Mouse (Mus musculus): ENCODE data around the gene Trit1.
"Not testable (repeated sequence)": the region's sequence is repeated elsewhere in the genome, so short reads cannot be mapped to it uniquely, and the experiment has no call there.

Gene Trit1

DNA sequence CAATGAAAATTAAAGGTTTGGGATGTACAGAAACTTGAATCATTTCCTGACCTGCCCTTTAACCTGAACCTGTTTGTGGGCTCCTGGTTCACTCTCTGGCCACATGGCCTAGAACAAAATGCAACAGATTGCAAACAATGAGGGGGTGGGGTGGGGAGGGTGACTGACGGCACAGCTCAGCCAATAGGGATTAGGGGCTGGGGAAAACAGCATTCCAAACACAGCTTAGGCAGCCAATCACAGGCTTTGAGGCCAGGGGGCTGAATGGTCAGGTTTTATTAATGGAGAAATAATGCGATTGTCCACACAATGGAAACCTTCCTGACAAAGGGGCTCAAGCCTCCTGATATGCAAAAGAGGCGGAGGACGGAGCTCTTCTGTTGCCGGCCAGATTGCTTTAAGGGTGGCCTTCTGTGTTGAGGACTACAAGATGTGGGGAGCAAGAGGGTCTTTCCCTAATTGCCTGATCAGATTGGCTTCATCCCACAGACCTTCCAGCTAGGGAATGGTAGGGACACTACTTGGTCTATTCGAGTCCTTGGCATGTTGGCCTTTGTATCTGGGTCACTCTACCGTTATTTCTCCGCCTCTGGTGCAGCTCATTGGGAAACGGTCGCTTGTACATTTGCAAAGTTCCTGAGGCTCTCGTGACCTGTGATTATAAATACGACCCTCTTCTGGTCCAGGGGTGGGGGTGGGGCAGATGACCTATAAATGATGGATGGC lies 17.7 kb upstream of the Trit1 start:
- DNase-seq: no peak

GRCm38 (mm10) chr4:122999263-122999691 lies 17.1 kb upstream of the Trit1 start:
- no peak for DNase-seq

DNA sequence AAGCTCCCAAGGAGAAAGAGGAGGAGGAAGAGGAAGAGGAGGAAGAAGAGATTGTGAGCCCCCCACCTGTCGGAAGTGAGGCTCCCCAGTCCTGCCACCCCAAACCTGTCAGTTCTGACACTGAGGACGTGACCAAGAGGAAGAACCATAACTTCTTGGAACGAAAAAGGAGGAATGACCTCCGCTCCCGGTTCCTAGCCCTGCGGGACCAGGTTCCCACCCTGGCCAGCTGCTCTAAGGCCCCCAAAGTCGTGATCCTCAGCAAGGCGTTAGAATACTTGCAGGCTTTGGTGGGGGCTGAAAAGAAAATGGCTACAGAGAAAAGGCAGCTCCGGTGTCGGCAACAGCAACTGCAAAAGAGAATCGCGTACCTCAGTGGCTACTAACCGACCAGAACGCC lies 16.3 kb upstream of the Trit1 start:
- no peak for DNase-seq

GRCm38 (mm10) chr4:123000617-123001342 lies 15.6 kb upstream of the Trit1 start:
- DNase-seq: no peak

DNA sequence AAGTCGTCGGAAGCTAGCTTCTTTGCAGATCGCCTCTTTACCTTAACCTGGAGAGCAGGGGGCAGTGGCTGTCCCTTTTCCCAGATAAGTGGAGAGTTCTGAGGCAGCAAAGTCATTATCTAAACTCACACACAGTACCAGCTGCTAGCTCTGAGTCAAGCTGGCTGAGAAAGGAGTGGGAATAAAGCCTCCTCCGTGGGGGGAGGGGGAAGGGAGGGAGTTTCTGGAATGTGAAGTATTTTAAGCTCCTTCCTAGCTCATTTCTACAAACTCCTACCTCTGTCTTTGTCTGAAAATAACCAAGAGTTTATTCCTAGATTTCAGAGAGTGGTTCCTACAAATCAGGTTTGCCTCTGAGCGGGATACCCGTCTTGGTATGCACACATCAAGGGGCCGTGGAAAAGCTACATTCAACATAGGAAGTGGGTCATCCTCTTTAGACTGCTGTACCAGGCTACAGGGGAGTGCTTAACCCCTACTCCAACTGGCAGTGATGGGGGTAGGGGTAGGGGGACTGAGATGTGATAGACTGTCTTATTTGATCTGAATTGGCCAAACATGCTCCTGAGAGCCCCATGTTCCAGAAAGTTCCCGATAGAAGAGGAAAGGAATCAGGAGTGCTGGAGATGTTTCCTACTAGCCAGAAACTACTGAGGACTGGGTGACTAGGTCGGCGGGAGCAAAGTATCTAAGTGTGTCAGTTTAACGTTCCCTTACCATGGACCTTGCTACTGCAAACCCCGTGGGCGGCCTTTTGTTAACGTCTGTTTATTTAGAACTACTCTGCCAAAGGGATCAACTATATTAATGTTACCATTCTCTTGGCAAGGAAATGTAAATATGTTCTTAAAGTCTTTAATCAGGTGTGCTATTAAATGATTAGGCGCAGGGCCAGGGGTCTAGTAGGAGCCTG lies 11.1 kb upstream of the Trit1 start:
- DNase-seq: no peak

- not testable (repeated sequence) for DNase-seq
These were observed 3.9 kb upstream of the Trit1 start for GRCm38 (mm10) chr4:123012501-123012900.

DNA sequence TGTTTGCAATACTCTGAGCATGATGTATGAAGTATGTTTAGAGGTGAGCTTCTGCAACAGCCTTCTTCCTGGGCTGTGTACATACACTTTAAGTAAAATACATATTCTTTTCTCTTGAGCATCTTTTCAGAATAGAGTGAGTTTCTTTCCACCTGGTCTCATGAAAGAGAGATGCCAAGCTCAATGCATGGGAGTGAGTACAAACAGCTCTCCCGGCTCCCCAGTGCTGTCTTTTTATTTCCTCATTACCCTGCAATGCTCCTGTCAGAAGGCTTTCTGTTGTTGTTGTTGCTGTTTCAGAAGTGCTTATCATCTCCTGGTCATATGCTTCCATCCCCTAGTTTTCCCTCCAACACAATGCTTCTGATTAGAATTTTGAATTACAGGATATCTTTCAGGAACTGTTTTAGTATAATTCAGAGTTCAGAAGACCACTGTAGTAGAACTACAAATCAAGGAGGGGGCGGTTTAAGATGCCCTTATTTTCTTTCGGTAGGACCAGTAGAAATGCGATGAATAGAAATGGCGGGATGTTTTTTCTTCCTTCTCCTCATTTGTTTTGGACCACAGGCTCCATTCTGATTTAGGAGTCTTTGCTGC lies 3.0 kb upstream of the Trit1 start:
- DNase-seq: no peak

DNA sequence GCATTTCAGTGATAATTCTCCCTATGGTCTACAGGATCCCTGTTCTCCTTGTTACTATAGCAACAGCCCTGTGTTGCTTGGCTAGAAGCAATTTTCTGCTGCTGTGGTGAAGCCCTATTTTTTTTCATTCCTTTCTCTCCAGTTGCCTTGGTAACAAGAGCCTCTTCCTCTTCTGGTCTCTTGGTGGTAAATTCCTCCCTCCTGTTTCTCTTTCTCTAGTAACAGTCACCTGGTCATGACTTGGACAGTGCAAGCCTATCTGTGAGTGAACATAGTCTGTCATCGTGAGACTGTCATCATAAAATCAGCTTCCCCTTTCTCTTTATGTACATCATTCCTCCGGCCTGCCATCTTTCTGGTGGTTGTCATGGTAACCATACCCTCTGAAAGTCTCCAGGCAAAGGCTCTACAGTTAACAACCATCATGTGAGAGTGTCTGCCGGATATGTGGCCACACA lies 2.4 kb upstream of the Trit1 start:
- DNase-seq: no peak

DNA sequence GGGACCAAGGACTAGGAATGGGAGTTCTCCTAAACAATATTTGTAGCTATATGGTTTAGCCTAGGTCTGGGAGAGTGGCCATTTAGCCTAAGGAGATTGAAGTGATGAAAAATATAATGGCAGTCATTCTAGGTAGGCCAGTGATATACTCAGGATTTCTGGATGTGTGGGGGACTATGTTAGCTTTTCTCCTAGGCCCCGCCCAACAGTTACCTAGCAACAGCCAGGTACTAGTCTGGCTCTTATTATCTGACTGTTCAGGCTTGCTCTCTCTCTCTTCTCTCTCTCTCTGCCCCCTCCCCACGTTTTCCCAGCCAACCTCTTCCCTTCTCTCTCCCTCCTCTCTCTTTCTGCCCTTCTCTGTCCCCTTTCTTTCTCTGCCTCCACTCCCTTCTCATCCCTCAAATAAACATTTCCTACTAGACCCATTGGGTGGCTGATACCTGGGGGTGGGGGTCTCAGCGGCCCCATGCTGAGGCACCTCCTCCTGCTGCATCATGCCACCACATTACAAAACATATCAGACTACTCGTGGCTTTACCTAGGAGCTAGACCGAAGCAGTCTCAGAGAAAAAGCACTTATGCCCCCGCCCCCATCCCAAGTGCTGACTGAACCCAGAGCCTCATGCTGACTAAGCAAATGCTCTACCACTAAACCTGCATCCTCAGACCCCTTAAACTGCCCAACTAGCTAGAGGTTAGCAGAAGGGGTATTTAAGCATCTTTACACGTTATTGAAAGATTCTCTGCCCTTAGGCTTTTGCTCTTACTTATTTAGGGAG lies 1.7 kb upstream of the Trit1 start:
- peak; percentile 39 for DNase-seq

DNA sequence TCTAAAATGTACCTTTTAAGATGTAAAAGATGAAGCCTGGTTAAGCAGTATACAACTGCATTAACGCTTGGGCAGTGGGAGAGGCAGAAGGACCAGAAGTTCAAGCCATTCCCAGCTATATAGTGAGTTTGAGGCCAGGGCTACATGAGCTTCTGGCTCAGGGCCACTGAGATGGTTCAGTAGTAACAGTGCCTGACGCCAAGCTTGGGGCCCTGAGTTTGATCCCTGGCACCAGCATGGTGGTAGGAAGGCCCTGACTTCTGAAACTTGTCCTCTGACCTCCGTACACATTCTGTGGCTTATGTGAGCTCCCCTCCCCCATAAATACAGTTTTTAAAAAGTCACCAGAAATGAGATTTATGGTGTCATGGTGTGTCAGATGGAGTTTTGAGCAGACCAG lies 5.2 kb downstream of the Trit1 start:
- DNase-seq: no peak

DNA sequence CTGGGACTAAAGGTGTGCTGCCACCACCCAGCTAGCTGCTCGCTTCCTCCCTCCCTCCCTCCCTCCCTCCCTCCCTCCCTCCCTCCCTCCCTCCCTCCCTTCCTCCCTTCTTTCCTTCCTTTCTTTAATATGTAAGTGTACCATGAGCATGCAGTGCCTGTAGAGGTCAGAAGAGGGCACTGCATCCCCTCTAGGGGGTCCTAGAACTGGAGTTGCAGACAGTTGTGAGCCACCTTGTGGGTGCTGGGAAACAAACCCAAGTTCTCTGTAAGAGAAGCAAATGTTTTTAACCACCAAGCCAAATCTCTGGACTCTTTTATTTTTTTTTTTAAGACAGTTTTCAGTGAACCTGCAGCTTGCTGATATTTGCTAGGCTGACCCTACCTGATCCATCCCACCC lies 6.5 kb downstream of the Trit1 start:
- DNase-seq: no peak

- DNase-seq: no peak
These were observed 9.0 kb downstream of the Trit1 start for GRCm38 (mm10) chr4:123025418-123025817.

- DNase-seq: no peak
These were observed 9.8 kb downstream of the Trit1 start for GRCm38 (mm10) chr4:123026161-123026560.

GRCm38 (mm10) chr4:123026597-123026996 lies 10.2 kb downstream of the Trit1 start:
- DNase-seq: no peak

GRCm38 (mm10) chr4:123034841-123035240 lies 18.4 kb downstream of the Trit1 start:
- no peak for DNase-seq

GRCm38 (mm10) chr4:123035636-123036035 lies 19.2 kb downstream of the Trit1 start:
- no peak for DNase-seq

DNA sequence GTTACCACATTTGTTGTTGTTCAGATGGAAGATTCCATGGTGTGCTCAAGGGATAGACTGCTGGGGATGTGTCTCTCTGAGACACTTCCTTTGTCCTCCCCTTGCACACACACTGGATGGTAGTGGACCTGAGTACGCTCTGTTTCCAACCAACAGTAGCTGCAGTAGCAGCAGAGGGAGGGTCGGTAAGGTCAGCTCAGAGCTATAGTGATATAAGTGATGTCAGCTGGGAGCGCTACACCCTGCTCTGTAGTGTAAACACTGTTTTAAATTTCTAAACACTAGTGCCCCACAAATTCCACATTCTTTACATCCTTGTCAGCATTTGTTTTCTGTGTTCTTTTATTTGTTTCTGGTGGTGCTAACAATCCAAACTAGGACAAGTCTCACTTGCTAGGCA lies 20.3 kb downstream of the Trit1 start:
- DNase-seq: no peak

DNA sequence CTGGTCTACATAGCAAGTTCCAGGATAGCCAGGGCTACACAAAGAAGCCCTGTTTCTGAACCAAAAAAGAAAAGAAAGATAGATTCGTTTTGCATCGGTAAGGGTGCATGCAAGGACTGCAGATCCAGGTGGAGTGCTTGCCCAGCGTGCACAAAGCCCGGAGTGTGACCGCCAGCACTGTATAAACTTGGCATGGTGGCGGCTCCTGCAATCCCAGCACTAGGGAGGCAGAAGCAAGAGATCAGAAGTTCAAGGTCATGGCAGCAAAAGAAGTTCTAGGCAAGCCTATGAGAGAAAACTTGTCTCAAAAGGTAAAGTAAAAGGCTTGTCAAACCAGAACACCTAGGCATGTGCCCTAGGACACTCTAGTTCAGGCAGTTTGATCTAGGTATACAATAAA lies 24.7 kb downstream of the Trit1 start:
- DNase-seq: no peak

GRCm38 (mm10) chr4:123043858-123044257 lies 27.5 kb downstream of the Trit1 start:
- DNase-seq: no peak

- DNase-seq: no peak
These were observed 28.4 kb downstream of the Trit1 start for GRCm38 (mm10) chr4:123044842-123045241.

DNA sequence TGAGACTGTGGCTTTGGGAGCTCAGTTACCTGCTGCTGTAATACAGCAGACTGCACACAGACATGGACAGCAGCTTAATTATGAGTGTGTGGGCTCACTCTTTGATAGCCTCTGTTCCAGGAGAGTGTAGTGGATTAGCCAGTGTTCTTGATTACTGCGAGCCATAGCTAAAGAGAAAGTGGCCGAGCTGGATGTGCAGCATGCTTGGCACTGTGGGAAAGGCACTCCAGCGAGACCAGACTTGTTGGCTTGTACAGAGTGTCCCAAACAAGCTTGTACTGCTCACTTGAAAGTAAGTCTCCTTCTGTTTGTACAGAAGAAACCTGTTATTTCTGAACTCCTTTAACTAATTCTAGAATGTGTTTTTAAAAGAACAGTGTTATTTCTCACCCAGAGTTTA lies 29.9 kb downstream of the Trit1 start:
- DNase-seq: no peak

DNA sequence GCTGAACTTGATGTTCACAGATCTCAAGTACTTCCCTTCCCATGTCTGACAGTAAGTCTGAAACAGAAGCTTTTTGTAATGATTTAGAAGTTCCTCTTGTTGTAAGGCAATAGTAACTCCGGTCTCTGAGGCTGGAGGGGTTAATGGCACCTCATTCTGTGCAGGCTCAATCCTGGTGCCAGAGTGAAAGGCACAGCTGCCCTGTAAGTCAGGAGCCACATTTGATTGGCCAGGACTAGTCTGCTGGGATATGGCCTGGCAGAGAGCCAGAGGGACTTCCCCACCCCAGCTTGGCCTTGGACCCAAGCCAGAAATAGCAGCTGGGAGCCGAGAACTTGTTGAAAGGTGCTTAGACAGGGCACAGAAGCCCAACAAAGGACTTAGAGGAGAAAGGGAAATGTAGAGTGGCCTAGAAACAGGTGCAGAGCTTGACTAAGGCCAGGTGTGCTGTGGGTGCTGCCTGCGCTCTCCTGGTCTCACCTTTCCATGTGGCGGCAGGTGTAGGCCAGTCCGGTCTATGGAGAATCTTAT lies 34.3 kb downstream of the Trit1 start:
- DNase-seq: peak; percentile 62
